19 mouse cellular contexts compared by ENCODE assay signal in the genomic region with DNA sequence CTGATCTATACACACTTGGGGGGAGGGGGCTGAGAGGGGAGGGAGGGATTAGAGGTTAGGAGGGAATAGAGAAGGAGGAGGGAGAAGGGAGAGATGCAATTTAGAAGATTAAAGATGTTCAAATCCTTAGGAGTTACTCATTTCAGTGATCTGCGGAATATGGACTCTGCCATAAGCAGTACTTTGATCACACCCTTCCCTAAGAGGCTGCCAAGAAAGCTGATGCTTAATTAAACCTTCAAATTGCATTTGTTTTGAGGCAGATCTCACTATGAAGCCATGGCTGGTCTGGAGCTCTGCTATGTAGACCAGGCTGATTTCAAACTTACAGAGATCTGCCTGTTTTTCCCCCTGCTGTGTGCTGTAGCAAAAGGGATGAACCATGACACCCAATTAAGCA.
DNase-seq lines count a peak whose midpoint lies in the region; ATAC-seq lines count a peak whose summit lies in the region.
"Had no signal": no experiment of that assay in that cellular context is flagged by ENCODE, and none has a peak within 500 bp of the region (broad histone marks: within the 10 kb centered on the region; RNA-seq: fewer than 3 reads in every experiment).

No protein-coding gene starts in this region.

- peak; percentile 56 for DNase-seq in embryonic facial prominence, embryonic 14.5 days (ENCODE audit: low spot score)
- DNase-seq in embryonic facial prominence, embryonic 10.5 days (ENCODE audit: low spot score) = no peak
- DNase-seq in heart, adult 11 months = peak; percentile 16
- no peak for DNase-seq in heart, embryonic 10.5 days (ENCODE audit: low spot score)
- peak; percentile 63 for DNase-seq in Muller cell, postnatal 12 days (ENCODE audit: inconsistent ontology term)
- DNase-seq in layer of hippocampus, adult 18-20 months (ENCODE audit: low spot score in 2 of 2) = no peak
- no peak for DNase-seq in limb, embryonic 10.5 days (ENCODE audit: low spot score)
- DNase-seq: adrenal gland, adult 2 months; adrenal gland, postnatal 10 days; adrenal gland, postnatal 25 days; cerebellum, adult 18-20 months; cerebellum, adult 8-10 months; cerebellum, adult 9-11 months; cerebellum, postnatal 25 days had no signal

- no peak overlapping the region for H3K4me2 ChIP-seq in embryonic facial prominence, embryonic 14.5 days (ENCODE audit: low read depth, low read length)
- H3K4me2 ChIP-seq: embryonic facial prominence, embryonic 13.5 days; forebrain, embryonic 13.5 days had no signal

- H3K36me3 ChIP-seq in embryonic facial prominence, embryonic 14.5 days (ENCODE audit: control insufficient read depth, insufficient read depth, low read length) = no peaks in the 10 kb centered on the region
- no peaks in the 10 kb centered on the region for H3K36me3 ChIP-seq in embryonic facial prominence, embryonic 10.5 days (replicated peaks)
- no peaks in the 10 kb centered on the region for H3K36me3 ChIP-seq in heart, embryonic 10.5 days
- no peaks in the 10 kb centered on the region for H3K36me3 ChIP-seq in limb, embryonic 10.5 days
- H3K36me3 ChIP-seq: embryonic facial prominence, embryonic 13.5 days; forebrain, embryonic 10.5 days had no signal

- no peak overlapping the region for H3K4me3 ChIP-seq in embryonic facial prominence, embryonic 14.5 days (ENCODE audit: low read depth, low read length)
- H3K4me3 ChIP-seq in embryonic facial prominence, embryonic 10.5 days = no peak overlapping the region
- no peak overlapping the region for H3K4me3 ChIP-seq in heart, embryonic 10.5 days
- no peak overlapping the region for H3K4me3 ChIP-seq in limb, embryonic 10.5 days
- H3K4me3 ChIP-seq: embryonic facial prominence, embryonic 13.5 days; erythroblast, embryonic 14.5 days; forebrain, embryonic 10.5 days; forebrain, embryonic 13.5 days had no signal

- H3K4me1 ChIP-seq in embryonic facial prominence, embryonic 14.5 days (ENCODE audit: control insufficient read depth, insufficient read depth, low read length) = no peaks in the 10 kb centered on the region; the same call in 1 of the 2 replicates
- no peaks in the 10 kb centered on the region for H3K4me1 ChIP-seq in embryonic facial prominence, embryonic 10.5 days
- no peaks in the 10 kb centered on the region for H3K4me1 ChIP-seq in heart, embryonic 10.5 days
- no peaks in the 10 kb centered on the region for H3K4me1 ChIP-seq in limb, embryonic 10.5 days

- H3K27me3 ChIP-seq in embryonic facial prominence, embryonic 14.5 days (replicated peaks; ENCODE audit: control insufficient read depth, insufficient read depth, low read length) = no peaks in the 10 kb centered on the region
- H3K27me3 ChIP-seq in embryonic facial prominence, embryonic 10.5 days (replicated peaks; ENCODE audit: low read depth, poor library complexity, severe bottlenecking) = no peaks in the 10 kb centered on the region
- H3K27me3 ChIP-seq in heart, embryonic 10.5 days (ENCODE audit: insufficient read depth, poor library complexity, severe bottlenecking) = no peaks in the 10 kb centered on the region
- H3K27me3 ChIP-seq in limb, embryonic 10.5 days (ENCODE audit: low read depth, poor library complexity, severe bottlenecking) = no peaks in the 10 kb centered on the region
- H3K27me3 ChIP-seq: embryonic facial prominence, embryonic 13.5 days; forebrain, embryonic 13.5 days had no signal

- 47% methylated on average over 1 of the region's 1 CpGs for WGBS in embryonic facial prominence, embryonic 14.5 days
- 85% methylated on average over 1 of the region's 1 CpGs for WGBS in embryonic facial prominence, embryonic 10.5 days
- 80% methylated on average over 1 of the region's 1 CpGs for WGBS in heart, embryonic 10.5 days
- WGBS in limb, embryonic 10.5 days = 77% methylated on average over 1 of the region's 1 CpGs

- H3K9me3 ChIP-seq in embryonic facial prominence, embryonic 14.5 days (ENCODE audit: control insufficient read depth, low read length) = no peaks in the 10 kb centered on the region
- H3K9me3 ChIP-seq in embryonic facial prominence, embryonic 10.5 days = no peaks in the 10 kb centered on the region
- H3K9me3 ChIP-seq in heart, embryonic 10.5 days = no peaks in the 10 kb centered on the region
- H3K9me3 ChIP-seq in limb, embryonic 10.5 days (replicated peaks) = no peaks in the 10 kb centered on the region
- H3K9me3 ChIP-seq: embryonic facial prominence, embryonic 13.5 days; forebrain, embryonic 10.5 days; forebrain, embryonic 13.5 days had no signal

- ATAC-seq in embryonic facial prominence, embryonic 14.5 days (ENCODE audit: low read depth) = 0 out of 2 replicates have a peak, but pooled peaks have one; percentile 9
- ATAC-seq: forebrain, embryonic 13.5 days; forebrain, embryonic 16.5 days had no signal

- no peak overlapping the region for H3K9ac ChIP-seq in embryonic facial prominence, embryonic 14.5 days (ENCODE audit: low read depth, low read length)
- H3K9ac ChIP-seq: embryonic facial prominence, embryonic 13.5 days; forebrain, embryonic 13.5 days had no signal

- H3K27ac ChIP-seq in embryonic facial prominence, embryonic 14.5 days (replicated peaks; ENCODE audit: low read depth, low read length) = no peak overlapping the region
- H3K27ac ChIP-seq in embryonic facial prominence, embryonic 10.5 days (replicated peaks) = no peak overlapping the region
- no peak overlapping the region for H3K27ac ChIP-seq in heart, embryonic 10.5 days
- H3K27ac ChIP-seq in limb, embryonic 10.5 days = no peak overlapping the region
- H3K27ac ChIP-seq: embryonic facial prominence, embryonic 13.5 days; forebrain, embryonic 10.5 days; forebrain, embryonic 13.5 days had no signal

Comparison
In these comparisons a context has a peak if more than half of its experiments do, and no peak if none do; other contexts are left out.
1. DNase-seq: peak in embryonic facial prominence, embryonic 14.5 days (single experiment), heart, adult 11 months (single experiment) and Muller cell, postnatal 12 days (single experiment); none in embryonic facial prominence, embryonic 10.5 days (single experiment), heart, embryonic 10.5 days (single experiment), layer of hippocampus, adult 18-20 months (0 of 2) and limb, embryonic 10.5 days (single experiment).